Mouse (Mus musculus) T-cell, adult 2 months (primary cell): ENCODE measurements around the gene Cfc1.
A peak's percentile ranks its signal among the peaks of the same experiment; 100 is the strongest.
"Not testable (repeated sequence)": the region's sequence is repeated elsewhere in the genome, so short reads cannot be mapped to it uniquely, and the experiment has no call there.

ENCODE experiments used
- DNase-seq: peaks from one replicate; pipeline ENCODE4 v3.0.0; 2022; ENCODE audit warnings: low spot score

The Cfc1 gene

GRCm38 (mm10) chr1:34535043-34535698 lies at the start of gene Cfc1:
Gene Cfc1, plus strand, starts transcription at chr1:34535648.
- not testable (repeated sequence) for DNase-seq

GRCm38 (mm10) chr1:34487383-34487782 lies 48.1 kb upstream of the Cfc1 start:
- DNase-seq: no peak

- DNase-seq: no peak
Measured at GRCm38 (mm10) chr1:34489852-34490541, 45.5 kb upstream of the Cfc1 start.

GRCm38 (mm10) chr1:34491480-34491879 lies 44.0 kb upstream of the Cfc1 start:
- no peak for DNase-seq

- DNase-seq: no peak
Measured at GRCm38 (mm10) chr1:34502991-34503390, 32.5 kb upstream of the Cfc1 start.

- no peak for DNase-seq
Measured at GRCm38 (mm10) chr1:34505307-34505706, 30.1 kb upstream of the Cfc1 start.

GRCm38 (mm10) chr1:34505970-34506551 lies 29.4 kb upstream of the Cfc1 start:
- no peak for DNase-seq

GRCm38 (mm10) chr1:34507986-34508385 lies 27.5 kb upstream of the Cfc1 start:
- DNase-seq: no peak

- peak; percentile 73 for DNase-seq
Measured at GRCm38 (mm10) chr1:34510575-34510981, 24.9 kb upstream of the Cfc1 start.

- DNase-seq: peak; percentile 63
Measured at GRCm38 (mm10) chr1:34511027-34511426, 24.4 kb upstream of the Cfc1 start.

GRCm38 (mm10) chr1:34513068-34513467 lies 22.4 kb upstream of the Cfc1 start:
- no peak for DNase-seq

- no peak for DNase-seq
Measured at GRCm38 (mm10) chr1:34516595-34516994, 18.9 kb upstream of the Cfc1 start.

- DNase-seq: not testable (repeated sequence)
Measured at GRCm38 (mm10) chr1:34517297-34517696, 18.2 kb upstream of the Cfc1 start.

- DNase-seq: not testable (repeated sequence)
Measured at GRCm38 (mm10) chr1:34517797-34518196, 17.7 kb upstream of the Cfc1 start.

- DNase-seq: no peak
Measured at GRCm38 (mm10) chr1:34518259-34518658, 17.2 kb upstream of the Cfc1 start.

GRCm38 (mm10) chr1:34522205-34522849 lies 13.1 kb upstream of the Cfc1 start:
- DNase-seq: no peak

GRCm38 (mm10) chr1:34522850-34523244 lies 12.6 kb upstream of the Cfc1 start:
- DNase-seq: no peak

- no peak for DNase-seq
Measured at GRCm38 (mm10) chr1:34523647-34524046, 11.8 kb upstream of the Cfc1 start.

- not testable (repeated sequence) for DNase-seq
Measured at GRCm38 (mm10) chr1:34534574-34534973, 874 bp upstream of the Cfc1 start.

- no peak for DNase-seq
Measured at GRCm38 (mm10) chr1:34536291-34536766, 881 bp downstream of the Cfc1 start.

GRCm38 (mm10) chr1:34536767-34537485 lies 1.5 kb downstream of the Cfc1 start:
- peak; percentile 12 for DNase-seq

- no peak for DNase-seq
Measured at GRCm38 (mm10) chr1:34547074-34547473, 11.6 kb downstream of the Cfc1 start.
